Mouse (Mus musculus) MEL (cell line): Measurements from ENCODE around the gene Kiss1r. TPM values are rescaled to one million over a fixed set of nuclear protein-coding genes. Genes with fewer than 3 reads are reported as not detected.

Experiments used
- DNase-seq: peaks from one replicate; pipeline ENCODE4 v3.0.0; 2011; ENCODE audit warnings: low read depth, low spot score
- H3K27ac ChIP-seq: 2 replicates; pipeline ENCODE4 v1.5.1; 2012; ENCODE audit warnings: low read depth, mild to moderate bottlenecking, control low read depth, low read length, moderate library complexity; ENCODE audit not compliant: control insufficient read depth
- H3K27me3 ChIP-seq, 2 experiments: fragments of 150-350 bp in 1 of 2; sonication (generic) in 1 of 2; 2 replicates each; pipeline ENCODE4 v1.6.1; 2012; ENCODE audit warnings: low read length in 2 of 2, mild to moderate bottlenecking in 2 of 2, improper control_type of control experiment in 1 of 2, moderate library complexity in 1 of 2; ENCODE audit not compliant: insufficient read depth in 2 of 2, control insufficient read depth in 1 of 2
- H3K36me3 ChIP-seq, 2 experiments: 2 replicates each; pipeline ENCODE4 v1.6.1; 2012 to 2014; ENCODE audit warnings: low read length in 2 of 2, improper control_type of control experiment in 1 of 2, inconsistent platforms in 1 of 2, mild to moderate bottlenecking in 1 of 2; ENCODE audit not compliant: insufficient read depth in 2 of 2, control insufficient read depth in 1 of 2
- H3K4me1 ChIP-seq, 2 experiments: fragments of 150-350 bp in 1 of 2; sonication (generic) in 1 of 2; 2 replicates each; pipeline ENCODE4 v1.6.1; 2012; ENCODE audit warnings: low read length in 2 of 2, improper control_type of control experiment in 1 of 2, mild to moderate bottlenecking in 1 of 2; ENCODE audit not compliant: insufficient read depth in 2 of 2, control insufficient read depth in 1 of 2
- H3K4me3 ChIP-seq, 2 experiments: fragments of 150-350 bp in 1 of 2; sonication (generic) in 1 of 2; 2 replicates each; pipeline ENCODE4 v1.5.1; 2012; ENCODE audit warnings: low read depth in 2 of 2, low read length in 2 of 2, mild to moderate bottlenecking in 2 of 2, moderate library complexity in 2 of 2, control low read depth in 1 of 2, improper control_type of control experiment in 1 of 2; ENCODE audit not compliant: control insufficient read depth in 1 of 2, insufficient read depth in 1 of 2
- H3K79me2 ChIP-seq: 2 replicates; pipeline ENCODE4 v1.6.1; 2012; ENCODE audit warnings: mild to moderate bottlenecking, low read length, moderate library complexity; ENCODE audit not compliant: control insufficient read depth, poor library complexity, insufficient read depth
- H3K9ac ChIP-seq: 2 replicates; pipeline ENCODE4 v1.6.1; 2012; ENCODE audit warnings: low read depth, mild to moderate bottlenecking, control low read depth, low read length, moderate library complexity; ENCODE audit not compliant: control insufficient read depth, poor library complexity, severe bottlenecking
- H3K9me3 ChIP-seq: fragments of 150-350 bp; sonication (generic); replicated peaks from 2 replicates; pipeline ENCODE4 v1.6.1; 2012; ENCODE audit warnings: mild to moderate bottlenecking, low read length, improper control_type of control experiment, moderate library complexity; ENCODE audit not compliant: insufficient read depth
- BHLHE40 ChIP-seq: IDR thresholded peaks from 2 replicates; pipeline ENCODE4 v1.6.1; 2012; ENCODE audit warnings: low read depth, mild to moderate bottlenecking, inconsistent platforms, low read length, improper control_type of control experiment, borderline replicate concordance
- CHD1 ChIP-seq: IDR thresholded peaks from 2 replicates; pipeline ENCODE4 v1.6.1; 2012; ENCODE audit warnings: low read depth, mild to moderate bottlenecking, inconsistent platforms, low read length, improper control_type of control experiment
- CHD2 ChIP-seq: IDR thresholded peaks from 2 replicates; pipeline ENCODE4 v1.6.1; 2011; ENCODE audit warnings: low read length, improper control_type of control experiment
- CTCF ChIP-seq, 3 experiments: IDR thresholded peaks in 2 of 3; conservative IDR thresholded peaks in 1 of 3; 2 replicates each; pipeline ENCODE4 v1.5.1; 2011 to 2012; ENCODE audit warnings: low read length in 3 of 3, low read depth in 2 of 3, mild to moderate bottlenecking in 2 of 3, improper control_type of control experiment in 1 of 3, inconsistent platforms in 1 of 3, mixed read lengths in 1 of 3, moderate library complexity in 1 of 3; ENCODE audit not compliant: control insufficient read depth in 1 of 3, insufficient read depth in 1 of 3, poor library complexity in 1 of 3, severe bottlenecking in 1 of 3
- E2F4 ChIP-seq: IDR thresholded peaks from 2 replicates; pipeline ENCODE4 v1.6.1; 2011; ENCODE audit warnings: low read depth, low read length, improper control_type of control experiment, borderline replicate concordance
- ELF1 ChIP-seq: IDR thresholded peaks from 2 replicates; pipeline ENCODE4 v1.6.1; 2014; ENCODE audit warnings: low read depth, mild to moderate bottlenecking, inconsistent platforms, low read length, improper control_type of control experiment, moderate library complexity
- EP300 ChIP-seq, 2 experiments: IDR thresholded peaks; 2 replicates each; pipeline ENCODE4 v1.6.1; 2011; ENCODE audit warnings: improper control_type of control experiment in 2 of 2, low read length in 2 of 2, low read depth in 1 of 2, mild to moderate bottlenecking in 1 of 2
- ETS1 ChIP-seq: IDR thresholded peaks from 2 replicates; pipeline ENCODE4 v1.6.1; 2012; ENCODE audit warnings: low read depth, mild to moderate bottlenecking, inconsistent platforms, low read length, improper control_type of control experiment, moderate library complexity
- GABPA ChIP-seq: IDR thresholded peaks from 2 replicates; pipeline ENCODE4 v1.6.1; 2012; ENCODE audit warnings: low read depth, mild to moderate bottlenecking, inconsistent platforms, low read length, improper control_type of control experiment, moderate library complexity
- GATA1 ChIP-seq: IDR thresholded peaks from 2 replicates; pipeline ENCODE4 v1.6.1; 2011; ENCODE audit warnings: low read depth, low read length, improper control_type of control experiment
- HCFC1 ChIP-seq: IDR thresholded peaks from 2 replicates; pipeline ENCODE4 v1.6.1; 2012; ENCODE audit warnings: low read depth, mild to moderate bottlenecking, inconsistent platforms, low read length, improper control_type of control experiment, moderate library complexity
- MAFK ChIP-seq: IDR thresholded peaks from 2 replicates; pipeline ENCODE4 v1.6.1; 2011; ENCODE audit warnings: low read depth, mild to moderate bottlenecking, low read length, improper control_type of control experiment, borderline replicate concordance
- MAX ChIP-seq: IDR thresholded peaks from 2 replicates; pipeline ENCODE4 v1.6.1; 2011; ENCODE audit warnings: low read length, improper control_type of control experiment
- MAZ ChIP-seq: IDR thresholded peaks from 2 replicates; pipeline ENCODE4 v1.6.1; 2012; ENCODE audit warnings: low read depth, mild to moderate bottlenecking, inconsistent platforms, low read length, improper control_type of control experiment
- MXI1 ChIP-seq: IDR thresholded peaks from 2 replicates; pipeline ENCODE4 v1.6.1; 2011; ENCODE audit warnings: mild to moderate bottlenecking, low read depth, low read length, improper control_type of control experiment
- MYB ChIP-seq: IDR thresholded peaks from 2 replicates; pipeline ENCODE4 v1.6.1; 2011; ENCODE audit warnings: mild to moderate bottlenecking, low read depth, low read length, improper control_type of control experiment
- MYC ChIP-seq: IDR thresholded peaks from 2 replicates; pipeline ENCODE4 v1.6.1; 2011; ENCODE audit warnings: low read depth, mild to moderate bottlenecking, low read length, improper control_type of control experiment, moderate library complexity
- POLR2A ChIP-seq, 2 experiments: IDR thresholded peaks; 2 replicates each; pipeline ENCODE4 v1.6.1; 2011 to 2012; ENCODE audit warnings: low read length in 2 of 2, mild to moderate bottlenecking in 2 of 2, control low read depth in 1 of 2, improper control_type of control experiment in 1 of 2, low read depth in 1 of 2, moderate library complexity in 1 of 2; ENCODE audit not compliant: control insufficient read depth in 1 of 2, insufficient read depth in 1 of 2, poor library complexity in 1 of 2
- POLR2AphosphoS5 ChIP-seq: IDR thresholded peaks from 2 replicates; pipeline ENCODE4 v1.6.1; 2012; ENCODE audit warnings: low read depth, borderline replicate concordance, mild to moderate bottlenecking, inconsistent platforms, low read length, moderate library complexity, mixed read lengths
- RAD21 ChIP-seq: IDR thresholded peaks from 2 replicates; pipeline ENCODE4 v1.6.1; 2011; ENCODE audit warnings: mild to moderate bottlenecking, low read depth, low read length, improper control_type of control experiment
- SIN3A ChIP-seq: IDR thresholded peaks from 2 replicates; pipeline ENCODE4 v1.6.1; 2012; ENCODE audit warnings: low read length, improper control_type of control experiment, inconsistent platforms
- SMC3 ChIP-seq: IDR thresholded peaks from 2 replicates; pipeline ENCODE4 v1.6.1; 2011; ENCODE audit warnings: low read depth, low read length, improper control_type of control experiment
- TBP ChIP-seq: IDR thresholded peaks from 2 replicates; pipeline ENCODE4 v1.8.0; 2011; ENCODE audit warnings: low read depth, low read length, improper control_type of control experiment
- TCF12 ChIP-seq: IDR thresholded peaks from 2 replicates; pipeline ENCODE4 v1.6.1; 2014; ENCODE audit warnings: low read depth, mild to moderate bottlenecking, inconsistent platforms, low read length, improper control_type of control experiment, moderate library complexity
- UBTF ChIP-seq: IDR thresholded peaks from 2 replicates; pipeline ENCODE4 v1.6.1; 2012; ENCODE audit warnings: low read depth, mild to moderate bottlenecking, inconsistent platforms, low read length, improper control_type of control experiment, moderate library complexity, borderline replicate concordance; ENCODE audit not compliant: insufficient read depth
- USF1 ChIP-seq: IDR thresholded peaks from 2 replicates; pipeline ENCODE4 v1.6.1; 2014; ENCODE audit warnings: low read depth, mild to moderate bottlenecking, inconsistent platforms, low read length, improper control_type of control experiment, moderate library complexity
- USF2 ChIP-seq, 2 experiments: IDR thresholded peaks; 2 replicates each; pipeline ENCODE4 v1.6.1; 2011 to 2012; ENCODE audit warnings: improper control_type of control experiment in 2 of 2, low read length in 2 of 2, borderline replicate concordance in 1 of 2, inconsistent platforms in 1 of 2, low read depth in 1 of 2, mild to moderate bottlenecking in 1 of 2; ENCODE audit not compliant: insufficient read depth in 1 of 2
- ZC3H11A ChIP-seq: IDR thresholded peaks from 2 replicates; pipeline ENCODE4 v1.6.1; 2012; ENCODE audit warnings: low read depth, mild to moderate bottlenecking, inconsistent platforms, low read length, improper control_type of control experiment
- ZKSCAN1 ChIP-seq: IDR thresholded peaks from 2 replicates; pipeline ENCODE4 v1.6.1; 2012; ENCODE audit warnings: low read depth, mild to moderate bottlenecking, inconsistent platforms, low read length, improper control_type of control experiment, moderate library complexity
- ZMIZ1 ChIP-seq: IDR thresholded peaks from 2 replicates; pipeline ENCODE4 v1.6.1; 2012; ENCODE audit warnings: low read depth, mild to moderate bottlenecking, inconsistent platforms, low read length, improper control_type of control experiment, moderate library complexity
- polyA plus RNA-seq, 2 experiments: library from polyadenylated mRNA; stranded (reverse) in 1 of 2; unstranded in 1 of 2; fragments of >175 nt in 1 of 2; fragments of >200 nt in 1 of 2; gene quantifications; 2 replicates each; pipeline versions ENCODE4 v1.2.1 to v1.2.4; 2012; ENCODE audit warnings: low replicate concordance in 2 of 2, low read depth in 1 of 2; ENCODE audit not compliant: insufficient read length in 2 of 2, insufficient read depth in 1 of 2, missing spikeins in 1 of 2
- total RNA-seq: library from RNA; depleted of rRNA; stranded (reverse); fragments of 300-350 nt; gene quantifications from 2 replicates; pipeline ENCODE4 v1.2.3, GENCODE M21; 2012

Kiss1r gene
- total and polyA plus RNA-seq, 3 experiments, result 9.1 to 23.5 TPM; not detected in 1

DNA sequence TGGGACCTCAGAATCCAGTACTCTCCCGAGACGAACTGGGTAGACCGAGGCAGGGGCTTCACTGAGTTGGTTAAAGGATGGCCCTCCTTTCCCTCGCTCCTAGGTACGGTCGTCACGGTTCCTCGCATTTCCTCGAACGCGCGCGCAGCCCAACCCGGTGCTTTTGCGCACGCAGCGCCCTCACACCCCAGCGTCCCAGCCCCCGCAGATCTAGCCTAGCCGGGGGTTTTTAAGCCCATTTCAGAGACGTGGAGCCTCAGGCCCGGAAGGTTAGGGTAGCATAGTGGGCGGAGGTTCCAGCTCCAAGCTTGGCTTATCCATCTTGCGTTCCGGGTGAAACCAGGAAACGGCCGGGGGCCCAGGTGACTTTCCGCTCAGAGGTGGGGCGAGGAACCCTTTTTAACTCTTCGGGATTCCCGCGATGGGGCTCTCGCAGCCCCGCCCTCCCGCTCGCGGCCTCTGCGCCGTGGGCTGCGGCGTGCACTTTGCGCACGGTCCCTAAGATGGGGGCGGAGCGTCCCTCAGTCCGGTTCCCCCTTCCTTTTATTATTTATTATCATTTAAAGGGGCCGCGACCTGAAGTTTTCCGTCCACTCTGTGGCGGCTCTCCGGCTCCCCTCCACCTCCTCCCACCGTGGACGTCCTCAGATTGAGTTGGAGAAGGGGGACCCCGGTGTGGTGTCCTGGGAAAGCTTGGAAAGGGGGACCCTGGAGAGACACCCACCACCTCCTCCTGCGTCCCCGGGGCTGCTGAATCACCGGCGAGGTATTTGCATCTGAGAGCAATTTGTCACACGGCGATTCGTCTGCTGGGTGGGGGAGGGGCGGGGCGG lies 9.9 kb downstream of the Kiss1r start, which contains the start of gene Arid3a (continued):
- TF ChIP-seq USF1 (peak; percentile 56), GATA1 (no peak), TBP (peak; percentile 76), ELF1 (peak; percentile 87), ZKSCAN1 (no peak), UBTF (peak; percentile 42; the same call in 1 of the 2 replicates), EP300 (IDR thresholded peaks at IDR 0.05; ENCODE audit: low read depth in 1 of 2, low read length in 2 of 2) (no peak), MXI1 (peak; percentile 53), BHLHE40 (no peak), ZC3H11A (no peak), MAZ (peak; percentile 97), POLR2A (IDR thresholded peaks at IDR 0.05; ENCODE audit: control insufficient read depth in 1 of 2, insufficient read depth in 1 of 2, low read depth in 1 of 2, low read length in 2 of 2, poor library complexity in 1 of 2) (peak; percentile 44 to 66; a peak in 2 of 4 replicates), SIN3A (peak; percentile 99), MYC (0 out of 2 replicates have a peak, but pooled peaks have one; percentile 20), CHD2 (no peak), CHD1 (0 out of 2 replicates have a peak, but pooled peaks have one; percentile 3), MAFK (no peak)

DNA sequence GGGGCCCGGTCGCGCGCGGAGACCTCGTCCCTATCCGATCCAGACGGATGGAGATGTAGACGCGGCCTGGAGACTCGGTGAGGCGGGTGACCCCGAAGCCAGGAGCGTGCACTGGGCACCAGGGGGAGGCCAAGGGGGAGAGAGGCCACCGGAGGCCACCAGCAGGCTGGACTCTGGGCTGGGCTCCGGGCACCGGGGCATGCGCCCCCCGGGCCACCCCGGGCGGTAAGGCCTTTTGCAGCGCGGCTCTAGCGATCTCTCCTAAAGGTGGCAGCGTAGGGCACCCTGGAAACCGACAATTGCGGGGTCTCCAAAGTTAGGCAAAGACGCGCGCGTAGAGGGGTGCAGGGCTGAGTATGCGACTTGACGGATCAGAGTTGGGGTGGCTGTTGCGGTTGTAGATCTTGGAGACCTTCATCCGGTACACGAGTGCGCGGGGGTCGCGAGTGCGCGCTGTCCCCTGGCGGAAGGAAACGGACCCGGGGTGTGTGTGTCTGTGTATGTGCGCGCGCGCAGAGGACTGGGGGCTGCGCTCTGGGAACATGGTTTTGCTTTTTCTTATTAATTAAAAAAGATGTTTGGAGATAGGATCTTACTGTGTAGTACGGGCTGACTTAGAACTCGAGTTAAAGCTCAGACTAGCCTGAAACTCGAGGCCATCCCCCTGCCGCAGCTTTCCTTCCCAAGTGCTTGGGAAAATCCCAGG lies 10.7 kb downstream of the Kiss1r start:
- H3K9ac ChIP-seq, result peak overlapping the region; percentile 93
- no peaks in the 10 kb centered on the region; a peak in 1 of 4 replicates for H3K36me3 ChIP-seq
- peak overlapping the region; percentile 79 to 90 for H3K4me3 ChIP-seq
- peak; percentile 80 for DNase-seq
- peaks cover 9% of the 10 kb centered on the region for H3K79me2 ChIP-seq
- H3K9me3 ChIP-seq, result no peaks in the 10 kb centered on the region
- peaks cover 0 to 6% of the 10 kb centered on the region in 2 experiments; a peak in 1 of 4 replicates for H3K4me1 ChIP-seq
- H3K27me3 ChIP-seq, result no peaks in the 10 kb centered on the region
- peak overlapping the region; percentile 68 for H3K27ac ChIP-seq
- TF ChIP-seq UBTF, result no peak
- no peak for TF ChIP-seq ELF1
- TF ChIP-seq ZC3H11A, result no peak
- TF ChIP-seq GABPA, result no peak
- TF ChIP-seq POLR2AphosphoS5, result no peak
- no peak for TF ChIP-seq TCF12
- no peak for TF ChIP-seq BHLHE40
- no peak for TF ChIP-seq MYB
- TF ChIP-seq TBP, result no peak
- TF ChIP-seq MAX, result no peak
- TF ChIP-seq ETS1, result 0 out of 2 replicates have a peak, but pooled peaks have one; percentile 14
- no peak for TF ChIP-seq ZKSCAN1
- TF ChIP-seq RAD21, result no peak
- TF ChIP-seq CHD2, result no peak
- TF ChIP-seq HCFC1, result 0 out of 2 replicates have a peak, but pooled peaks have one; percentile 17
- no peak for TF ChIP-seq ZMIZ1
- TF ChIP-seq MYC, result no peak
- no peak for TF ChIP-seq SMC3
- TF ChIP-seq EP300 (IDR thresholded peaks at IDR 0.05; ENCODE audit: low read depth in 1 of 2, low read length in 2 of 2), result no peak
- no peak for TF ChIP-seq USF2 (IDR thresholded peaks at IDR 0.05; ENCODE audit: borderline replicate concordance in 1 of 2, insufficient read depth in 1 of 2, low read depth in 1 of 2, low read length in 2 of 2)
- no peak for TF ChIP-seq CHD1
- TF ChIP-seq SIN3A, result 0 out of 2 replicates have a peak, but pooled peaks have one; percentile 49
- TF ChIP-seq CTCF (IDR thresholded peaks at IDR 0.05 in 2 of 3, conservative IDR thresholded peaks at IDR 0.05 in 1 of 3; ENCODE audit: control insufficient read depth in 1 of 3, insufficient read depth in 1 of 3, low read depth in 2 of 3, low read length in 3 of 3, poor library complexity in 1 of 3, severe bottlenecking in 1 of 3), result no peak; a peak in 1 of 6 replicates
- no peak for TF ChIP-seq E2F4
- no peak for TF ChIP-seq MAFK
